Mouse (Mus musculus) midbrain, embryonic 11.5 days (tissue): ENCODE results near the gene Naa50. TPM values are rescaled to one million over a fixed set of nuclear protein-coding genes. Genes with fewer than 3 reads are reported as not detected.

Experiments
- ATAC-seq: fragments of 200-750 bp; cut with Nextera tagmentation; 2 replicates; pipeline ENCODE4 v1.8.0; 2017; ENCODE audit warnings: moderate TSS enrichment, moderate library complexity; ENCODE audit not compliant: low FRiP score
- DNase-seq: peaks from one replicate; pipeline ENCODE4 v3.0.0; 2015; ENCODE audit warnings: low spot score; ENCODE audit errors: missing footprints
- H3K27ac ChIP-seq: fragments of 300-500 bp; sonication (generic); 2 replicates; pipeline ENCODE4 v1.5.1; 2014; ENCODE audit warnings: low read depth, low read length
- H3K27me3 ChIP-seq: fragments of 300-500 bp; sonication (generic); 2 replicates; pipeline ENCODE4 v1.6.1; 2014; ENCODE audit warnings: mild to moderate bottlenecking, low read length, moderate library complexity, mixed read lengths; ENCODE audit not compliant: control insufficient read depth, insufficient read depth
- H3K36me3 ChIP-seq: fragments of 300-500 bp; sonication (generic); 2 replicates; pipeline ENCODE4 v1.6.1; 2014; ENCODE audit warnings: mild to moderate bottlenecking, low read length, moderate library complexity, mixed read lengths; ENCODE audit not compliant: control insufficient read depth, insufficient read depth
- H3K4me1 ChIP-seq: fragments of 300-500 bp; sonication (generic); 2 replicates; pipeline ENCODE4 v1.6.1; 2014; ENCODE audit warnings: low read length; ENCODE audit not compliant: control insufficient read depth, insufficient read depth
- H3K4me2 ChIP-seq: fragments of 300-500 bp; sonication (generic); 2 replicates; pipeline ENCODE4 v1.6.1; 2014; ENCODE audit warnings: mild to moderate bottlenecking, moderate library complexity
- H3K4me3 ChIP-seq: fragments of 300-500 bp; sonication (generic); 2 replicates; pipeline ENCODE4 v1.5.1; 2014; ENCODE audit warnings: low read depth, low read length
- H3K9ac ChIP-seq: fragments of 300-500 bp; sonication (generic); 2 replicates; pipeline ENCODE4 v1.6.1; 2014; ENCODE audit warnings: low read length
- H3K9me3 ChIP-seq: fragments of 300-500 bp; sonication (generic); 2 replicates; pipeline ENCODE4 v1.6.1; 2016; ENCODE audit warnings: low read length; ENCODE audit not compliant: control insufficient read depth
- WGBS: fragments of 180-500 bp; shearing (Covaris S2); extraction: QIAGEN DNeasy Blood & Tissue Kit; methylation state at CpG from one replicate; pipeline ENCODE4 v1.1.7; 2014; 5-methylcytosine and 5-hydroxymethylcytosine counted together
- polyA plus RNA-seq: library from polyadenylated mRNA; unstranded; fragments of >200 nt; fragmentation: Nextera tagmentation; extraction: Ambion mirVana; gene quantifications from 2 replicates; pipeline ENCODE4 v1.2.1, GENCODE M21; 2014

Gene Naa50
- polyA plus RNA-seq, 1 experiment from 2014 or later, result 100 TPM

DNA sequence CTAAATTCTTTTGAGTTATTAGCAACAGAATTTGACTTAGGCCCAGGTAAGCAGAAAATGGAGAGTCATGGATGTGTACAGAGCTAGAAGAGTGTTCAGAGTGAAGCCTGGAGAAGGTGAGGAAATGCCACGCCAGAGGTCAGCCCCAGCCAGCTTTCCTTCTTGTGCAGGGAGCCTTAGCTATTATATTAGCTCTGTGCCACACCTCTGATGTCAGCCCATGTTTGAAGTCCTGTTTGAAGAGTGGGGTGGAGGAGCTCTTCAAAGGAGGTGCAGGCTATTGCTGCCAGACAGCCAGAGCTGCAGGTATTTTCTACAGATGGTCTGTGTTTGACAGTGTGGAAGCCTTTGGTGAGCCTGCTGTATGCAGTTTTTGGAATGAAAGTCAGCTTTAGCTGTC, 38.9 kb downstream of the Naa50 start:
- no peak for ATAC-seq

DNA sequence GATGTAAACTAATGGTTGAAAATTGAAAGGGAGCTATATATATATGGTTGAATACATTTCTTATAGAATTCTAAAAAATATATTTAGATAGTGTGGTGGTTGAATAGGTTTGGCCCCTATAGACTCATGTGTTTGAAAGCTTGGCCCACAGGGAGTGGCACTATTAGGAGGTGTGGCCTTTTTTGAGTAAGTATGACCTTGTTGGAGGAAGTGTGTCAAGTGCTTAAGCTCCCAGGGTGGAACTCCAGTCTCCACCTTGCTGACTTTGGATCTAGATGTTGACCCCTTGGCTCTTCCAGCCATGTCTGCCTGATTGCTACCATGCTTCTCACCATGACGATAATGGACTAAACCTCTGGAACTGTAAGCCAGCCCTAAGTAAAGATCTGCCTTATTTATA, 43.0 kb downstream of the Naa50 start:
- 0 out of 2 replicates have a peak, but pooled peaks cover 2% of the 10 kb centered on the region for H3K36me3 ChIP-seq
- no peak overlapping the region for H3K27ac ChIP-seq
- H3K4me3 ChIP-seq, result no peak overlapping the region
- H3K9me3 ChIP-seq, result no peaks in the 10 kb centered on the region
- 97% methylated on average over 1 of the region's 1 CpGs for WGBS
- no peak overlapping the region for H3K4me2 ChIP-seq
- H3K27me3 ChIP-seq, result no peaks in the 10 kb centered on the region
- DNase-seq (no peak), ATAC-seq (no peak)
- no peaks in the 10 kb centered on the region for H3K4me1 ChIP-seq
- H3K9ac ChIP-seq, result no peak overlapping the region

More for the DNA sequence above, 38.9 kb downstream of the Naa50 start:
- Histone ChIP-seq H3K9ac (no peak overlapping the region), H3K27me3 (no peaks in the 10 kb centered on the region), H3K27ac (no peak overlapping the region), H3K36me3 (0 out of 2 replicates have a peak, but pooled peaks cover 2% of the 10 kb centered on the region), H3K4me2 (no peak overlapping the region), H3K4me3 (no peak overlapping the region), H3K9me3 (no peaks in the 10 kb centered on the region), H3K4me1 (peaks cover 6% of the 10 kb centered on the region)
- DNase-seq, result no peak
- 82% methylated on average over 1 of the region's 1 CpGs for WGBS

DNA sequence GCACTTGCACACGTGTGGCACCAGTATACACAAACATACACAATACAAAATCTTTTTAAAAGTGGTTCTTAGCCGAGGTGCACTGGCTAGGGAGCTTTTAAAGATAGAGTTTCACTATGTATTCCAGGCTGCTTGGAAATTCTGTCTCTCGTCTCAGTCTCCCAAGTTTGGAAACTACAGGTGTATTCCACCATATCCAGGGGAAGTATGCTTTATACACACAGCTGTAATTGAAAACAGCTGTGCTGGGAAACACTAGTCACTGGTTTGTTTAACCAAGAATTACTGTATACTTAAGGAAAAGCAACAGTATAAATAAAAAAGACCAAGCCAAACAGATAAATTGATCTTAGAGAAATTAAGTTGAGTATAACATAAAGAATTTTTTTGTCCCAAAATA, 45.1 kb downstream of the Naa50 start:
- WGBS, result 86% methylated on average over 3 of the region's 3 CpGs
- peaks cover 3% of the 10 kb centered on the region; the same call in 1 of the 2 replicates for H3K9me3 ChIP-seq
- H3K4me1 ChIP-seq, result no peaks in the 10 kb centered on the region
- H3K27me3 ChIP-seq, result no peaks in the 10 kb centered on the region
- DNase-seq (no peak), ATAC-seq (no peak)
- no peak overlapping the region for H3K27ac ChIP-seq
- H3K4me3 ChIP-seq, result no peak overlapping the region
- 0 out of 2 replicates have a peak, but pooled peaks cover 2% of the 10 kb centered on the region for H3K36me3 ChIP-seq
- no peak overlapping the region for H3K4me2 ChIP-seq
- no peak overlapping the region for H3K9ac ChIP-seq

DNA sequence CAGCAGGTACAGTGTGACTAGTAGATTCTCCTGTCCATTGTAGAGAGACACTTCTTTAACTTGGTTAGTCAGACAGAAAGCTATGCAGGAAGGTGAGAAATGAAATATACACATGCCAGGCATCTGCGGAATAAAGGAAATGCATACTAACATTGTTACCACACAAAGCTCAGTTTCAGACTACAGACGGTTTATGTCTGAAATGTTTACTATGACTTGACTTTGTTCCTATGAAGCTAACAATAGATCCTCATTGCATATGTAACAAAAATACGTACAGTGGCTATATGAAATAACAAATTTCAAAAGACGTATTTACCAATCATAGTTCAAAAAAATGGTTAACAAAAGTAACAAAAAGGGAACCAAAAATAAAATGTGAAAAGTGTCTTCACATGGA, 47.5 kb downstream of the Naa50 start:
- Histone ChIP-seq H3K9ac (no peak overlapping the region), H3K4me1 (no peaks in the 10 kb centered on the region), H3K9me3 (peaks cover 3% of the 10 kb centered on the region; the same call in 1 of the 2 replicates), H3K27ac (no peak overlapping the region), H3K4me3 (no peak overlapping the region), H3K27me3 (no peaks in the 10 kb centered on the region), H3K4me2 (no peak overlapping the region), H3K36me3 (no peaks in the 10 kb centered on the region)
- ATAC-seq (no peak), DNase-seq (no peak)
- 96% methylated on average over 4 of the region's 4 CpGs for WGBS

DNA sequence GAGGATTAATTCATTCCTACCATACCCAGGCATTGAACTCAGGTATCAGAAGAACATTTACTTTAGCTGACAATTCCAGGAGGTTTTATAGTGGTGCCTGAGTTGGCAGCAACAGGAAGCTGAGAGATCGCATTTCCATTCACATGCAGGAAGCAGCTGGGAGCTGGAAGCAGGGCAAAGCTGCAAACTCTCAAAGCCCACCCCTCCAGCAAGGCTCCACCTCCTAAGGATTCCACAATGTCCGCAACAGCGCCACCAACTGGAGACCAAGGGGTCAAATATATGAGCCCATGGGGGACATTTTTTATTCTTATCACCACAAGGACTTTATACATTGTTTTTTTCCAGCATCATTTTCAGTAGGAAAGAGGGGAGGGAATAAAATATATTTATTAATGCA, 49.1 kb downstream of the Naa50 start:
- Histone ChIP-seq H3K4me2 (no peak overlapping the region), H3K27ac (no peak overlapping the region), H3K4me1 (no peaks in the 10 kb centered on the region), H3K36me3 (no peaks in the 10 kb centered on the region), H3K9me3 (peaks cover 3% of the 10 kb centered on the region; the same call in 1 of the 2 replicates), H3K27me3 (no peaks in the 10 kb centered on the region), H3K9ac (no peak overlapping the region), H3K4me3 (no peak overlapping the region)
- ATAC-seq (no peak), DNase-seq (no peak)
- 85% methylated on average over 3 of the region's 3 CpGs for WGBS

DNA sequence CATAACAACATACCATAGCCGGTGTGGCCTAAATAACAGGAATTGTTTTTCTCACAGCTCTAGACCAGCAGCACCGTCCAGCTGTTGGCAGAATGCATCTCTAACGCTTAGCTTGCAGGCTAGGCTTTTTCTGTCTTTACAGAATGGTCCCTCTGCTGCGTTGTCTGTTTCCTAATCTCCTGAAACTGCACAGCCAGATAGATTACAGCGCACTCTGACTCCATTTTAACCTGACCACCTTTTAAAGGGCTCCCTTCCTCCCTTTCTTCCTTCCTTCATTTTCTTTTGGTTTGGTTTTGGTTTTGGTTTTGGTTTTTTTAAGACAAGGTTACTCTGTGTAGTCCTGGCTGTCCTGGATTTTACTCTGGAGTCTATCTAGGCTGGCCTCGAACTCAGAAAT, 50.4 kb downstream of the Naa50 start:
- WGBS, result 96% methylated on average over 6 of the region's 6 CpGs
- DNase-seq (no peak), ATAC-seq (no peak)
- Histone ChIP-seq H3K27ac (no peak overlapping the region), H3K9me3 (peaks cover 3% of the 10 kb centered on the region; the same call in 1 of the 2 replicates), H3K36me3 (no peaks in the 10 kb centered on the region), H3K27me3 (no peaks in the 10 kb centered on the region), H3K4me1 (no peaks in the 10 kb centered on the region), H3K9ac (no peak overlapping the region), H3K4me2 (no peak overlapping the region), H3K4me3 (no peak overlapping the region)

DNA sequence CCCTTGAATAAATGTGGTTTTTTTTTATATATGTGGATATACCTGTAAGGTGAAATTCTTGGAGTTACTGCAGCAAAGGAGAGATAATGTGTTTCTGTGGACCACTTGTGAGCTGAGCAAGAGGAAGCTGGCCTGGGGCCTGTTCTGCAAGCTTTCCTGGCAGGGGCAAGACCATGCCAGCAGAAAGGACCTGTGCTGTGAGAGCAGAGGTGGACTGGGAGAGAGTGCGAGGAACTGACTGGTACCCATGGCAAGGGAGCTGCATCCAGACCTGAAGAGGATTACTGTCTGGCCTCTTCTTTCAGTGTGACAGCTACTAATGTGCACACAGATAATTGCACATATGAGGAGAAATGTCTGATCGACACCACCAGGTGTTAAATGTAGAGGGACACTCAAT, 51.3 kb downstream of the Naa50 start:
- Histone ChIP-seq H3K4me2 (no peak overlapping the region), H3K27ac (no peak overlapping the region), H3K9ac (no peak overlapping the region), H3K4me1 (no peaks in the 10 kb centered on the region), H3K9me3 (peaks cover 3% of the 10 kb centered on the region; the same call in 1 of the 2 replicates), H3K36me3 (no peaks in the 10 kb centered on the region), H3K4me3 (no peak overlapping the region), H3K27me3 (no peaks in the 10 kb centered on the region)
- ATAC-seq, result no peak
- 95% methylated on average over 2 of the region's 2 CpGs for WGBS
- DNase-seq, result no peak

DNA sequence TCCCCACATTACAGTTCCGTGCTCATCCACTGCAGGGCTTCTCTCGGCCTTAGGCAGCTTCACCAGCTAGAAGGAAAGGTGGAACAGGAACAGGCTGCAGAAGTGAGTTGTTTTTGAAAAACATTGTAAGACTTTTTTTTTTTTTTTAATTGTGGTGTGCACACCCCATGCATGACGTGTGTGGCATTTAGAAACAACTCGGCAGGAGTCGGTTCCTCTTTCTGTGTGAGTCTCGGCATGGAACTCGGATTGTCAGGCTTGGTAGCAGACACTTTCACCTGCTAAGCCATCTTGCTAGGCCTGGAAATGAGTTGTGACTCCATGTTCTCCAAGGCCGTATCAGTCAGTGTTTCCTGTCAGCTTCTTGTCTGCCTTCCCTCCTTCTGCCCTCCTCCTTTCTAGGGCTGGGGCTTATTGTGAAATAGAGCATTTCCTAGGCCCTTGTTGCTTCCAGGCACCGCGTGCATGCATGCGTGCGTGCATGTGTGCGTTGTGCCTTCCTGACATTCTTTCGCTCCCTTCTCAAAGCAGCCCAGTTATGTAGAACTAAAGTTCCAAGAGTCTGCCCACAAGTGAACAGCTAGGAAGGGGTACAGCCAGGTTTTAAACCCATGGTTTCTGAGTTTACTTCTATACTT, 59.6 kb downstream of the Naa50 start:
- no peak overlapping the region for H3K27ac ChIP-seq
- WGBS, result 93% methylated on average over 14 of the region's 14 CpGs
- ATAC-seq (no peak), DNase-seq (no peak)
- peaks cover 7% of the 10 kb centered on the region for H3K36me3 ChIP-seq
- no peaks in the 10 kb centered on the region for H3K27me3 ChIP-seq
- H3K9ac ChIP-seq, result no peak overlapping the region
- no peak overlapping the region for H3K4me3 ChIP-seq
- no peaks in the 10 kb centered on the region for H3K9me3 ChIP-seq
- H3K4me1 ChIP-seq, result no peaks in the 10 kb centered on the region
- no peak overlapping the region for H3K4me2 ChIP-seq

DNA sequence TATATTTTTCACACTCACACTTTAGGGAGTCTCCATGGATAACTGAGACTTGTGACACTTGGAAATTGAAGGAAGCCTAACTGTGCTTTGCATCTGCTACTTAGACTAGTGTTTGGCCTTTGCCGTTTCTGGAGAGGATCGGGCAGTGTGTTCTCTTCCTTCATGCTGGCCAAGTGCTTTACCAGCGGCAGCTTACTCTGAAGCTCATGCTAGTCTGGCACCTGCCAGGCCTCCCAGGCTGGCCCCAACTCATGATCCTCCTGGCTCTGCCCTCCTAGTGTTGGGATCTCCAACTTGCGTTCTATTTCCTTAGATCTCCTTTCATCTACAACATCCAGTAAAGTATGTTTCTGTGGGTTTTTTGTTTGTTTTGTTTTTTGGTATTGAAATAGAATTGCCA, 60.5 kb downstream of the Naa50 start:
- no peak overlapping the region for H3K9ac ChIP-seq
- H3K27ac ChIP-seq, result no peak overlapping the region
- no peaks in the 10 kb centered on the region for H3K4me1 ChIP-seq
- peaks cover 7% of the 10 kb centered on the region for H3K36me3 ChIP-seq
- H3K9me3 ChIP-seq, result no peaks in the 10 kb centered on the region
- 94% methylated on average over 4 of the region's 4 CpGs for WGBS
- H3K4me2 ChIP-seq, result no peak overlapping the region
- no peak overlapping the region for H3K4me3 ChIP-seq
- DNase-seq (no peak), ATAC-seq (no peak)
- H3K27me3 ChIP-seq, result no peaks in the 10 kb centered on the region
